Mouse (Mus musculus): ENCODE measurements around the gene Gm11937. TPM values are rescaled to one million over a fixed set of nuclear protein-coding genes. Genes with fewer than 3 reads are reported as not detected.
"Not testable (repeated sequence)": the region's sequence is repeated elsewhere in the genome, so short reads cannot be mapped to it uniquely, and the experiment has no call there.

Gene Gm11937
- total RNA-seq (2015) (not detected in 2 replicates), total RNA-seq (2017) (not detected in 2 replicates)

DNA sequence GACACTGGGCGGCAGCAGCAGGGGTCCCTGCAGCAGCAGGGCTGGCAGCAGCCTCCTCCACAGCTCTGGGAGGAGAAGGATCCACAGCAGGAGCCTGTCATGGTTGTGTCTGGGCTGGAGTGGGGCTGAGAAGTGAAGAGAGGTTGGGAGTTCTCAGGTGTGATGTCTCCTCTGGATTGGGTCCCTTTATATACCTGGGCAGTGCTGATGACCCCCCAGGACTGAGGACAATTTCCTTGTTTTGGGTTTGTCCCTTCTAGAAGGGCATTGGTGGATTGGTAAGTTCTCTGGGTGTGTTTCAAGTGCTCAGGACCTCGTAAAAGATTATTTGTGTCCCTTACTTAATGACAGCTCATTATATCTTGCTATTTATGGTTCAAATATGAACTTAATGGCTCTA is at the start of gene Gm11937:
Gm11937 (minus strand) TSS at position 101 of the 400 bp plus-strand sequence.
- ATAC-seq (replicated peaks; ENCODE audit: poor library complexity) = not testable (repeated sequence)

DNA sequence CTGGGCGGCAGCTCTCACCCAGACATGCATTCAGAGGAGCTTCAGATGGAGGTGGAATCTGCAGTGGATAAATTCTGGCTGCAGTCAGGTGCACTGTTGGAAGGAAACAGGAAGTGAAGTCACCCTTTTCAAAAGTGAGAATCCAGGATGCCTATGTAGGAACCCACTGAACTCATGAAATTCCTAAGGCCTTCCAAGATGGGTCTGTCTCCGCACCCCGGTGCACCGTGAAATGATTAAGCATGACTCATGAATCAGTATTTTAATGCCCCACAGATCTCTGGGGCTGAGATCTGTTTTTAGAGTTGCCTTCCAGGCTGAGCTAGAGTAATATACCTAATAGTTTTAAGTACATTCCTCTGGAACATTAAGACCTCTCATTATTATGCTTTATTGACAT is 49.3 kb upstream of the Gm11937 start:
- ATAC-seq (replicated peaks; ENCODE audit: poor library complexity) = no peak

DNA sequence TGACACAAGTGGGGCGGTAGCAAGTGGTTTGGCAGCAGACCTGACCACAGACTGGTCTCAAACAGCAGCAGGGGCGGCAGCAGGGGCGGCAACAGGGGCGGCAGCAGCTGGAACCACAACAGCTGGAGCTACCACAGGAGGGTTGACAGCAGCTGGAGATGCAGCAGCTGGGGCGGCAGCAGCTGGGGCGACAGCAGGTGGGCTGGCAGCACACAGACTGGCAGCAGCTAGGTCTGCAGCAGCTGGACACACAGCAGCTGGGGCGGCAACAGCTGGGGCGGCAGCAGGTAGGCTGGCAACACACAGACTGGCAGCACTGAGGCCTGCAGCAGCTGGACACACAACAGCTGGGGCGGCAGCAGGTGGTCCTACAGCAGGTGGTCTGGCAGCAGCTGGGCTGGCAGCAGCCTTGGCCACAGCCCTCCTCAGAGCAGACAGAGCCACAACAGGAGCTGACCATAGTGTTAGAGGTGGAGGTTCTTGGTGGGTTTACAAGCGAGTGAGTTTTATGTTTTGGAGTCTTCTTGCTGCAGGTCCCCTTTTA is 48.5 kb upstream of the Gm11937 start, which contains the start of gene Gm11563:
Gm11563 (minus strand) TSS at position 494 of the 544 bp plus-strand sequence.
- not testable (repeated sequence) for ATAC-seq (replicated peaks; ENCODE audit: poor library complexity)

DNA sequence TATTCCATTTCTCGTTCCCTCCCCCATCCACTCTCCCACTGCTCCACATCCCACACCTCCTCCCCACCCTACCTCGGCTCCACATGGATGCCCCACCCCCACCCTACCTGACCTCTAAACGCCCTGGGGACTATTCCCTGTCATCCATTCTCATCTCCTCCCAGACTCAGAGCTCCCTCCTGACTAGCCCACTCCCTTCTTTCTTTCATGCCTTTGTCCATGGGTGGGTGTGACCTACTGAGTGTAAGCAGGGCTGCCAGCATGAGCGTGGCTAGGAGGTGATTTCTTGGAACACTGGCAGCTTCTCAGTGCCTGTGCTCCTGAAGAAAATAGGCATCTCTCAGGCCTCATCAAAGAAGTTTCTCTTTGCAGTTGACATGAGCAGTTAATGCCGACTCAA is 47.1 kb upstream of the Gm11937 start:
- ATAC-seq (replicated peaks; ENCODE audit: poor library complexity) = no peak

DNA sequence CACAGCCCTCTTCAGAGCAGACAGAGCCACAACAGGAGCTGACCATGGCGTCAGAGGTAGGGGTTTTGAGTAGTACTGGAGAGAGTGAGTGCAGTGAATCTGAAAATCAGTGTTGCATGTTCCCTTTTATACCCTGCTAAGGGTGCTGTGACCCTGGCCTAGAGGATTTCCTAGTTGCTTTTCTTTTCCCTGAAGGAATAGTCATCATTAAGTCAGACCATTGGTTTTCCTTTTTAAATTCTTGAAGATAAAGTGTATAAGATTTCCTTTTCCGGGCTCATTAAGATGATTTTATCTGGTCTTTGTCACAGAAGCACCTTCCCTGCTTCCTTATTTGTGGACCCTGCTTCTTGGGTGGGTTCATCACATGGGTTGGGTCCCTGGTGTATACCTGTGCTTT is 40.1 kb upstream of the Gm11937 start, which contains the start of gene Gm11555:
Gm11555 (minus strand) TSS at position 101 of the 400 bp plus-strand sequence.
- ATAC-seq (replicated peaks; ENCODE audit: poor library complexity) = no peak

DNA sequence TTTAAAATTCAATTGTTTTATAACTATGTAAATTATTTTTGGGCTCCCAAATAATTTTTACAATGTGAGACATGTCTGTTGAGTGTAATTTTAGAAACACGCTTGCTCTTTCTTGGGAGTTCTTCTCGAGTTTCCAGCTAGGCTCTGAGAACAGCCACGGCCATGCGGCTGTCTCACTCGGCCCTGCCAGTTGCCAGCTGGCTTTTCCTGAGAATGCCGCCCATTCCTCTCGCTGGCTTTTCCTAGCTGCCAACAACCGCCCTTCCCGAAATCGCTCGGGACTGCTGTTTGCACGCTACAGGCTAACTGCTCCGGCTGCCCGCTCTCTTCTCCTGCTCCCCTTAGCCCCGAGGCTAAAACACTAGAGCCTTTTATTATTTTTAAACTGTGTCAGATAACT is 36.5 kb upstream of the Gm11937 start:
- ATAC-seq (replicated peaks; ENCODE audit: poor library complexity) = no peak

DNA sequence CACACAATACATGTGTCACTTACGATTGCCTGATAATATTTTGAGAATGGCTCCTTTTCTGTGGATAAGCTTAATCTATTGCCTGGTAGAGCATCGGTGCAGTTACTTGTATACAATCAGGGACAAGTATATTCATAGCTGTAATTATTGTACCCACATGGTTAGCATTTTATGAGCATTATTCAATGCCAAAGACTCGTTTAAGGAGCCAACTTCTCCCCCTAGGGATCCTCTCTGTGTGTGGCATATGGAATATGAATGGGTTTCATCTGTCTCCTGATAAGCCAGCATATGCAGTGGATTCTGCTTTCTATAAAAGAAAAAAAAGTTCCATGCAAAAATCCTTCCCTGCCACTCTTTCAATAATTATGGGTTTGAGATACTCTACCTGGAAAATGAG is 34.4 kb upstream of the Gm11937 start:
- ATAC-seq (replicated peaks; ENCODE audit: poor library complexity) = no peak

DNA sequence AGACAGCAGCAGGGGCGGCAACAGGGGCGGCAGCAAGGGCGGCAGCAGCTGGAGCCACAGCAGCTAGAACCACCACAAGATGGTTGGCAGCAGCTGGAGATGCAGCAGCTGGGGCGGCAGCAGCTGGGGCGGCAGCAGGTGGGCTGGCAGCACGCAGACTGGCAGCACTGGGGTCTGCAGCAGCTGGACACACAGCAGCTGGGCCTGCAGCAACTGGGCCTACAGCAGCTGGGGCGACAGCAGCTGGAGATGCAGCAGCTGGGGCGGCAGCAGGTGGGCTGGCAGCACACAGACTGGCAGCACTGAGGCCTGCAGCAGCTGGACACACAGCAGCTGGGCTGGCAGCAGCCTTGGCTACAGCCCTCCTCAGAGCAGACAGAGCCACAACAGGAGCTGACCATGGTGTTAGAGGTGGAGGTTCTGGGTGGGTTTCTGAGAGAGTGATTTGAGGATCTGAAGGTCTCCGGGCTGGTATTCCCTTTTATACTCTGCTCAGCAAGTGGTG is 33.7 kb upstream of the Gm11937 start, which contains the start of gene Krtap4-7:
Krtap4-7 (minus strand) TSS at position 455 of the 505 bp plus-strand sequence.
- not testable (repeated sequence) for ATAC-seq (replicated peaks; ENCODE audit: poor library complexity)

DNA sequence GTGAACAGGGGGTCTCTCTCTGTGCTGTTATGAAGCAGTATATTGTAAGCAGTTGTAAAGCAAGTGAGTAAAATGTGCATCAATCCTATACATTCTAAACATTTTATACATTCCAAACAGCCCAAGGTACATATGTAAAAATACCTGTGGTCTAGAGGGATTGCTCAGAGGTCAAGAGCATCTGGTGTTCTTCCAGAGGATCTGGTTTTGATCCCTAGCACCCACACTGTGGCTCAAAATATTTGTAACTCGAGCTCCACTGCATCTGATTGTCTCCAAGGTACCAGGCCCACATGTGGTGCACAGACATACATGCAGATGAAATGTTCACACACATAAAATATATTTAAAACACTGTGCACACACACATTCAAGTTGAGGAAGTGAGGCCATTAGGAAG is 30.9 kb upstream of the Gm11937 start:
- ATAC-seq (replicated peaks; ENCODE audit: poor library complexity) = no peak

DNA sequence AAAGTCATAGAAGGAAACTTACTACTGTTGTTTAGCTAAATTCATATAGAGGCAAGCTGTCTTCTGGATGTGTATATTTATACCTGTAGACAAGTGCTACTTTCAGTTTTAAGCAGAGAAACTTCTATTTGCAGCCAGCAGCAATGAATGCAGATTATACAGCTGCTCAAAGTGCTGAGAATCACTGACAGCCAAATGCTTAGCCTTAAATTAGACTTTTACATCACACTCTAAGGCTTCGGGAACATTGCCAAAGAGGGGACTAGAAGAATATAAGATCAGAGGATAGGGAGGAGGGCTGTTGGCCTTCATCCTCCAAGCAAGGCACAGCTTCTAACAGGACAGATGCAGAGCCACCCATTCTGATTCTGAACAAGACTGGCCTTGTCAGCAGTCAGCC is 27.1 kb upstream of the Gm11937 start:
- ATAC-seq (replicated peaks; ENCODE audit: poor library complexity) = no peak

DNA sequence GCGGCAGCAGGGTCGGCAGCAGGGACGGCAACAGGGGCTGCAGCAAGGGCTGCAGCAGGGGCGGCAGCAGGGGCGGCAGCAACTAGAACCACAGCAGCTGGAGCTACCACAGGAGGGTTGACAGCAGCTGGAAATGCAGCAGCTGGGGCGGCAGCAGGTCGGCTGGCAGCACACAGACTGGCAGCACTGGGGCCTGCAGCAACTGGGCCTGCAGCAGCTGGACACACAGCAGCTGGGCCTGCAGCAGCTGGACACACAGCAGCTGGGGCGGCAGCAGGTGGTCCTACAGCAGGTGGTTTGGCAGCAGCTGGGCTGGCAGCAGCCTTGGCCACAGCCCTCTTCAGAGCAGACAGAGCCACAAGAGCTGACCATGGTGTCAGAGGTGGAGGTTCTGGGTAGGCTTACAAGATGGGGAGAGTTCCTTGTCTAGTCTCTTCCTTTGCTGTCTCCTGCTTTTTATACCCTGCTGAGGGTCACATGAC is 24.7 kb upstream of the Gm11937 start, which contains the start of gene Krtap4-2:
Krtap4-2 (minus strand) TSS at position 432 of the 482 bp plus-strand sequence.
- ATAC-seq (replicated peaks; ENCODE audit: poor library complexity) = no peak

DNA sequence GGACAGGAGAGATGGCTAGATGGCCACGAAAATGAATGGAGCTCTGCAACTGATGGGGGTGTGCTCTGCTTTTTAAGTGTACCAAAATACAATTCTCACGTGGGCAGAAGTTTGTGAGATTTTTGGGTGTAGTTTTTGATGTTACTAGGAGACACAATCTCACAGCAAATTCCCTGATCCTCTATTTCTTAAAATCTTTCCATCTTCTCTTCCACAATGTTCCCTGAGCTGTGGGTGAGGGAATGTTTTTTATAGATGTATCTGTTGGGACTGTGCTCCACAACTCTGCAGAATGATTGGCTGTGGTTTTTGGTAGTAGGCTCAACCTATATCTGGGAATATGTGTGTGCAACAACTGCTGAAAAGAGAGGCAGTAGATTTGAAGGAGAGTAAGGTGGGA is 23.3 kb upstream of the Gm11937 start:
- ATAC-seq (replicated peaks; ENCODE audit: poor library complexity) = no peak

DNA sequence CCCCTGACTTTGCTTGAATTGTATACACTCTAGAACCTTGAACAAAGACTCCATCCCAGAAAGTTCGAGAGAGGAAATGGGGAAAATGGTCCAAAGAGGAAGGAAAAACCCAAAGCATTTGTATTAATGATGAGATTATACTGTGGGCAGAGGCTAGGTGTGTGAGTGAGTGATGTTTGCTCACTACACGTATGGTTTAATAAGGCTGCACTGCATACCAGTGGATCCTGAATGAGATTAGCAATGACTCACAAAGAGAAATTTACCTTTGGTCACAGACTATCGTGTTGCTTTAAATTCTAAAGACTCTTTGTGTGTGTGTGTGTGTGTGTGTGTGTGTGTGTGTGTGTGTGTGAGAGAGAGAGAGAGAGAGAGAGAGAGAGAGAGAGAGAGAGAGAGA is 20.9 kb upstream of the Gm11937 start:
- ATAC-seq (replicated peaks; ENCODE audit: poor library complexity) = no peak

DNA sequence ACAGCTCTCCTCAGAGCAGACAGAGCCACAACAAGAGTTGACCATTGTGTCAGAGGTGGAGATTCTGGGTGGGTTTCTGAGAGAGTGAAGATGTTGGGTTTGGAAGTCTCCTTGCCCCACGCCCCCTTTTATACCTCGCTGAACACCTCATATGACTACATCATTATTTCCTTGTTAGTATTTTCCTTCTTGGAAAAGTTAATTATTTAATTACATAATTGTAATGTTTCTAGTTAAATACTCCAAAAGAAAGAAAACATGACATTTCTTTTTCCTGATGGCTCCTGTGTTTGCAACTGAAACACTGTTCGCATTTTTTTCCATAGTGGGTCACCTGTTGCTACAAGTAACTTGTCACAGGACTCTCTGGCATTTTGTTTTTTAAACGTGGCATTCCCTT is 18.1 kb upstream of the Gm11937 start, which contains the start of gene Krtap4-1:
Krtap4-1 (minus strand) TSS at position 101 of the 400 bp plus-strand sequence.
- no peak for ATAC-seq (replicated peaks; ENCODE audit: poor library complexity)

DNA sequence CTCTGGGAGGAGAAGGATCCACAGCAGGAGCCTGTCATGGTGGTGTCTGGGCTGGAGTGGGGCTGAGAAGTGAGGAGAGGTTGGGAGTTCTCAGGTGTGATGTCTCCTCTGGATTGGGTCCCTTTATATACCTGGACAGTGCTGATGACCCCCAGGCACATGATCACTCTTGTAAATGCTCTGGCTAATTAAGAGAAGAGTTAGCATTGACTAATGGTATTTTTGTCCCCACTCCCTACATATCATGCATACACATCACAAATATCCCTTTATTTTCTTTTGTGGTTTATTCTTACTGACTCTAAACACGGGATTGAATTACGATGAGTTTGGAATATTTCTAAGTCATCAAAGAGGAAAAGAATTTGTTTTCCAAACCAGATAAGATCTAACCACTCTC is 10.3 kb upstream of the Gm11937 start, which contains the start of gene Gm11562:
Gm11562 (minus strand) TSS at position 101 of the 400 bp plus-strand sequence.
- no peak for ATAC-seq (replicated peaks; ENCODE audit: poor library complexity)

DNA sequence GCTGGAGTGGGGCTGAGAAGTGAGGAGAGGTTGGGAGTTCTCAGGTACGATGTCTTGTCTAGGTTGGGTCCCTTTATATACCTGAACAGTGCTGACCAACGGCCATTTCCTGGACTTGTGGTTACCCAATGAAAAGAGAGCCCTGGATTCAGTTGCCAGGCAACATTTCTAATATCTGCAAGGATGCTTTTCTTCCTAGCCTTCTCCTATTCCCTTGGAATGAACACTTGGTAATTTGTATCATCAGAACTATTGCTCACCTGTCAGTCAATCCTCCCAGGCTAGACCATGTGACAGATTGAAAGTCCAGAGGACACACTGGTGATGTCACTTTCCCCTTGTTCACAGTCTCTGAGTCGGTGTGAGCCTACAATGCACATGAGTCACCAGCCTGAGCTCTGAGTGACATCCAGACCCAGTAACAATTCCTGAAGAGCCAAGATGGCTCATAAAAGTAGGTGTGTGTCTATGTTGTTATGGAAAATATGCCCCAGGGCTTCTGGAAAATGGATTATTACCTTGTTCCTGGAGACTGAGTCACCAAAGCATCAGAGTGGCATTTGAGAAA is 4.9 kb upstream of the Gm11937 start, which contains the start of gene Krtap2-4:
Krtap2-4 (minus strand) TSS at position 51 of the 568 bp plus-strand sequence.
- ATAC-seq (replicated peaks; ENCODE audit: poor library complexity) = no peak

DNA sequence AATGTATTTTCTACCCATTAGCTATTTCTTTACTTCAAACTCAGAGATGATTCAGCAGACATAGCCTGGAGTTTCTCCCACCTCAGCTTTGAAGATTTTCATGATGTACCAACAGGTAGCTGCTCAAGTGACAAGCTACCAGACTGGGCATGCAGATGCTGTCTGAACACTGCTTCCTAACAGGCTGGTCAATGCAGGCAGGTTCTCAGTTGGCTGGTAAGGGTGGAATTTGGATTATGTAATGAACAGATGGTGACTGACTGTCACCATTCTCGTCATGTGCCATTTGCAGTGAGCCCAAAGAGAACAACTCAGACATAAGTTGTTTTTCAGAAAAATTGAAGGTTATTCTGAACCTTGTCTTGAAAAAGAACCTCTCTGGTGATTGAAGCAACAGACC is 863 bp downstream of the Gm11937 start:
- no peak for ATAC-seq (replicated peaks; ENCODE audit: poor library complexity)

DNA sequence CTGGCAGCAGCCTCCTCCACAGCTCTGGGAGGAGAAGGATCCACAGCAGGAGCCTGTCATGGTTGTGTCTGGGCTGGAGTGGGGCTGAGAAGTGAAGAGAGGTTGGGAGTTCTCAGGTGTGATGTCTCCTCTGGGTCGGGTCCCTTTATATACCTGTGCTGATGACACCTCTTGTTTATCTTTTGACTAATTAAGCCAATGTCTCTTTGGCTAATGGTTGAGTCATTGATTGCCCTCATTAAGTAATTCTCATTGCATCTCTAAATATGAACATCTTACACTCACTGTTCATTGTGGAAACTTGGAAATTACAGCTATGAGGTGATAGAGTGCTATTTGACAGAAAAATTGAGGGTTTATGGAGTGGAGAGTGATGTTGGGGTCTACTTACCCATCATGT is 6.8 kb downstream of the Gm11937 start, which contains the start of gene Gm11938:
Gm11938 (minus strand) TSS at position 101 of the 400 bp plus-strand sequence.
- ATAC-seq (replicated peaks; ENCODE audit: poor library complexity) = not testable (repeated sequence)

DNA sequence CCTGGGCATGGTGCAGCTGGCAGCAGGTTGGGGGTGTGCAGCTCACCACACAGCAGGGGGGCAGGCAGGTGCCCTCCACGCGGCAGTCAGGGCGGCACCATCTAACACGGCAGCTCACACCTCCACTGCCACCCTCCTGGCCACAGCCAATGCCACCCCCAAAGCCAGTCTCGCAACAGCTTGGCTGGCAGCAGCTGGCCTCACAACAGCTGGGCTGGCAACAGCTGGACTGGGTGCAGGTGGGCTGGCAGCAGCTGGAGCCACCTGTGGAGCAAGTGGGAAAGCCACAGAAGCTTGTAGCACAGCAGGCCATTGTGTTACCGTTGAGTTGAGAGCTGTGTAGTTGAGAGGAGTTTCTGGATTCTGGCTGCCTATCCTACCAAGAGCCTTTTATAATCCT is 12.2 kb downstream of the Gm11937 start, which contains the start of gene Krtap9-3:
Krtap9-3 (minus strand) TSS at position 364 of the 400 bp plus-strand sequence.
- not testable (repeated sequence) for ATAC-seq (replicated peaks; ENCODE audit: poor library complexity)

DNA sequence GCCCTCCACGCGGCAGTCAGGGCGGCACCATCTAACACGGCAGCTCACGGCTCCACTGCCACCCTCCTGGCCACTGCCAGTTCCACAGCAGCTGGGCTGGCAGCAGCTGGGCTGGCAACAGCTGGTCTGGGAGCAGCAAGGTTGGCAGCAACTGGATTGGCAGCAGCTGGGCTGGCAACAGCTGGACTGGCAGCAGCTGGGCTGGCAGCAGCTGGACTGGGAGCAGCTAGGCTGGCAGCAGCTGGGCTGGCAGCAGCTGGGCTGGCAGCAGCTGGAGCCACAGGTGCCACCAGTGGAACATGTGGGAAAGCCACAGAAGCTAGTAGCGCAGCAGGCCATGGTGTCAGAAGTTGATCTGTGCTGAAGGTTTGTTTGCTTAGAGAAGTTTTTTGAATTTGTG is 19.0 kb downstream of the Gm11937 start, which contains the start of gene Krtap1-3:
Krtap1-3 (minus strand) TSS at position 359 of the 400 bp plus-strand sequence.
- ATAC-seq (replicated peaks; ENCODE audit: poor library complexity) = no peak

DNA sequence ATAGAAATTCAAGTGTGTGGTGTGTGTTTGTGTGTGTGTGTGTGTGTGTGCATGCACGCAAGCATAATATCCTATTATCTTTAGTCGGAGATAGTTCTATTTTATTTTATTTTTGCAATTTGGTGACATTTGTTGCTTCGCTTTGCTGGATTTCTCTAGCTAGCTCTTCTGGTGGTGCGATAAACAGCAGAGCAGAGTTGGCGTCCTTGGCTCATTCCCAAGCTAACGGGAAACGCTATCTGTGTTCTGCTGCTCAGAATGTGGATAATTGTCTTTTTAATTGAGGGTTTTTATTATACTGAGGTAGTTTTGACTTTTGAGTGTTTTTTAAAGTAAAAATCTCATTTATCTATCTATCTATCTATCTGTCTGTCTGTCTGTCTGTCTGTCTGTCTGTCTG is 24.9 kb downstream of the Gm11937 start:
- ATAC-seq (replicated peaks; ENCODE audit: poor library complexity) = no peak

Measured in megakaryocyte progenitor cell, adult 5-6 weeks (primary cell).